Mouse (Mus musculus): ENCODE data around the gene Tex261.

Gene Tex261

DNA sequence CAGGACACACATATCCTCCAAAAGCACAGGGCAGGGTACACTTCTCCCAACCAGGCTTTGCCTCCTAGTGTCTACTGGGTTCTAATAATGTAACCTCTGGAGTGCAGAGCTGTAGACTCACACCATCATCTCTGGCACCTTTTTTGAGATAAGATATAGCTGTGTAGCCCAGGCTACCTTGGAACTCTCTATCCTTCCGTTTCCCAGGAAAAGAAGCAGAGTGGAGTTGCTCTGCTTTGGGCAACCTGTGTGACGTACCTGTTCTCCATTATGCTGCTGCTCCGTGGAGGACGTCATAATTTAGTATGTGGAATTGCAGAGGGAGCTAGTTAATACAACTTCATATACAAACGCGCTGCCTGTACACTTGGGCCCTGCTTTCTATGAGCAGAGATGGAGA is 13.3 kb downstream of the Tex261 start, which contains the start of gene Ankrd53:
TSS of gene Ankrd53 (plus strand) at position 301 of the 400 bp plus-strand sequence.
- no peak for DNase-seq (ENCODE audit: low spot score in 2 of 2)

DNA sequence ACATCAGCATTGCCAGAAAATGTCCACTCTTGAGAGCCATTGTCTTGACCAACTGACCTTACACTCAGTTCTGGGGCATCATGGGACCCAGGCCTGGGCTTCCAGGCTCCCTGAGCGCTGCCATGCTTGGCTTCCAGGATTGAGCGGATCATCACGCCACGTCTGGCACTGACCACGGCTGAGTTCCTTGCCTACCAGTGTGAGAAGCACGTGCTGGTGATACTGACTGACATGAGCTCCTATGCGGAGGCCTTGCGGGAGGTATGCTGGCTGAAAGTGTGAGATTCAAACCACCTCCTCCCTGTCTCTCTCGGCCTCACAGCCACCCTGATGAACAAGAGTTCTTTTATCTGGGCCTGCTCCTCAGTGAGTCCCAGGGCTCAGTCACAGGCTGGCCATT is 19.6 kb downstream of the Tex261 start:
- no peak for DNase-seq (ENCODE audit: low spot score in 2 of 2)

DNA sequence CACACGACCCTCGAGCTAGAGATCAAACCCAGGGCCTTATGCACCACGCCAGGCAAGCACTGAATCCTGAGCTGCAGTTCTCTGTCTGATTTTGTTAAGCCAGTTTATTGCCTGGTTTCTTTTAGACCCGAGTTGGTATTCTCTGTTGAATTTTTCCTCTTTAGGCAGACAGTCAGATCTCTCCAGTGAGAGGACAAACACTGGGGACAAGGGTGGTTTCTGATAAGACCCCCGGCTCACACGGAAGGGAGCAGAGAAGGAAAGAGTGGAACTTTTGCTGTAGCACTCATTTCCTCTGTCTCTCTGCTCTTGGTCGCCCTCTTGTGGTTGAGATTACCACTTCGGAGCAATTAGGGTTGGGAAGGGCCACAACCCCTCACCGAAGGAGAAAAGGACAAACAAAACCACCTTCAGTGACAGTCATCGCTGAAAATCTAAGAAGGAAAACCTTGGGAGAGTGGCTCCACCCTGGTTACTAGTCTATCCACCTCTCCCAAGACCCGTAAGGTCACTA is 25.4 kb downstream of the Tex261 start:
- peak; percentile 43 to 46 for DNase-seq (ENCODE audit: low spot score in 2 of 2)

DNA sequence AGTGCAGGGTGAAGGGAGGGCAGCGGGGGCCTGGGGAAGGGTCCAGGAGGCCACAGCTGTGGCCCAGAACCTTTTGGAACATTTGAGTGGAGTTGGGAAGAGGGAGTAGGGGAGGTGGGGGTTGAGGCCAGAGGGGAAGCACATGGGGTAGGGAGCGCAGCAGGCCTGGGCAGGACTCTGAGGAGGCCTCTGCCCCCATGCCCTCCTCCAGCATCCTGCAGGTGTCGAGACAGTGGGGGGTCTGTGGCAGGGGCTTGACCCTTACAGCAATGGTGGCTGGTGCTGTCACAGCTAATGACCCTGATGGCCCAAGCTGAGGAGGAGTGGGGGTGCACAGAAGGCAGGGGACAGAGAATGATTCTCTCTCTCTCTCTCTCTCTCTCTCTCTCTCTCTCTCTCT is 26.3 kb downstream of the Tex261 start:
- DNase-seq (ENCODE audit: low spot score in 2 of 2): no peak

DNA sequence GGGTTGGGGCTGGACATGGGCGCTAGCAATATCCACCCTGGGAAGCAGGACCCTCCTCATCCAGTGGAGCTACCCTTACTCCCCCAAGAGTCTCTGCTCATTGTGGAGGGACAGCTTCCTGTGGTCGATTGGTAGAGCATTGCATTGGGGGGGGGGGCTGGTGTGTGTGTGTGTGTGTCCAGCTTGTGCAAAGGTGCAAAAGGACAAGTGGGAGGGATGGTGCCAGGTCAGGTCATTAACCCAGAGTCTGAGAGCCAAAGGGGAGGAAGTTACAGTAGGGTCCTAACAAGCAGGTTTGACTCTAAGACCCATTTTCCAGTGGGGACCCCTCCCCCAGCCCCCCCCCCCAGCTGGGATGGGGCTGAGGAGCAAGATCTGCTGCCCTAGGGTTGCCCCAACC is 30.1 kb downstream of the Tex261 start:
- DNase-seq (ENCODE audit: low spot score in 2 of 2): no peak

DNA sequence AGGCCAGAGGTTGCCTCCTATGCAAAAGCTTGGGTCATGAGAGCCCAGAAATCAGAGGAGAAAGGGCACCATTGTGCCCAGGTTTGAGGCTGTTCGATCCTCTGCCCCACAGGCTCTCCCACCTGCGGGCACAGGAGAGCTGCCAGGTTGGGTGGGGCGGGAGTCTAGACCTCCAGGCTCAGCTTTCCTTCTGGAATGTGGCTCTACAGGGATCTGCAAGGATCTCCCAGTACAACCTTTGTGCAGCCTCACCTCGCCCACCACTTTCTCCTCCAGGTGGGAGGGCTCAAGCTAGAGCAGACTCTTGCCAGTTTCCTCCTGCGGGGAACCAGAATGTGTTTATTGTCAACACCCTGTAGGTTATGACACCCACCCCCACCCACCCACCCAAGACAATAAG is 31.1 kb downstream of the Tex261 start:
- DNase-seq (ENCODE audit: low spot score in 2 of 2): no peak

DNA sequence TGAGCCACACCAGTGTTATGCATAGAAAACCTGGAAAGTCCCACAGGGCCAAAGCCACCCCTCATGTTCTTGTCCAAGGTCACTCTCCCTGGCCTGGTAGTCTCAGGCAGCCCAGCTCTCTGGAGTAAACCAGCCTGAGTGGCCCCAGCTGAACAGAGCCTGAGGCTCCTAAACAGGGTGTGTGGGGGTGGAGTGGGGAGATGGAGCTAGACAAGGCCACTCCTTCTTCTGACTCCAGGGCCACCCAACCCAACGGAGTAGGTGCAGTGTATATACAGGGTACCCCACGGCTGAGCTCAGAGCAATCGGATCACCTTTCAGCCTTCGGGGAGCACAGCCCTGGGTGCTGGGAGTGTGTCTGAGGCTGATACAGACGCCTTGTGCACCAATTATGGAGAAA is 31.5 kb downstream of the Tex261 start:
- DNase-seq (ENCODE audit: low spot score in 2 of 2): no peak

DNA sequence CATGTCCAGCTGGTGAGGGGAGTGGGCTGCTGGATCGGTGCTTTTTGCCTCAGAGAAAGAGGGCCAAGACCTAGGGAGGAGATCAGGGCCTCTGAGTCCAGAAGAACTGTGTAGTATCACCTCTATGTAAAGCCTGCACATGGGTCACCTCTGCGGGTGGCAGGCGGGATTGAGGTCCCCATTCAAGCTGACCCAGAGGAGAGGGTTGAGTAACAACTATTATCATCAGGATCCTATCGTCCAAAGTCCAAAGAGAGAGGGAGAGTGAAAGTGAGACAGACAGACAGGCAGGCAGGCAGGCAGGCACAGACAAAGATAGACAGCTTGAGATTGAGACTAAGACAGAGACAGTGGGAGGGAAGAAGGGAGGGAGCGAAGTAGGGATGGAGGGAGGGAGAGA is 32.4 kb downstream of the Tex261 start:
- no peak for DNase-seq (ENCODE audit: low spot score in 2 of 2)

DNA sequence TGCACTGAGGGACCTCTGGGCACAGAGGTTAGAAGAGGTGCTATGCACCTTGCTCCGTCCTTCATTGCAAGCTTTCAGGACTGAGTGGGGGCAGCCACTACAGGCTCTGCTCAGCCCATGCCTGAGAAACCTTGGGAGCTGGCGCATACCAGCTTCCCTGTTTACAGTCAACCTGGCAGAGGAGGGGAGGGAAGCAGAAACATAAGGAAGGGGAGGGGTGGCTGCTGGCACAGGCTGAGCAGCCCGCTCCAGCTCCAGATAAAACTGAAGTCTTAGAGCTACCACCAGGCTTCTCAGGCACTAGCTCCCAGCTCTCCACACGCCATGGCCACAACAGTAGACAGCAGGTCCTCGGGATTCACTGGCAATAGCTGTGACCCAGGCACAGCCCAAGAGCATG is 32.9 kb downstream of the Tex261 start, which contains the start of gene Atp6v1b1:
TSS of gene Atp6v1b1 (plus strand) at position 230 of the 400 bp plus-strand sequence.
- DNase-seq (ENCODE audit: low spot score in 2 of 2): no peak

DNA sequence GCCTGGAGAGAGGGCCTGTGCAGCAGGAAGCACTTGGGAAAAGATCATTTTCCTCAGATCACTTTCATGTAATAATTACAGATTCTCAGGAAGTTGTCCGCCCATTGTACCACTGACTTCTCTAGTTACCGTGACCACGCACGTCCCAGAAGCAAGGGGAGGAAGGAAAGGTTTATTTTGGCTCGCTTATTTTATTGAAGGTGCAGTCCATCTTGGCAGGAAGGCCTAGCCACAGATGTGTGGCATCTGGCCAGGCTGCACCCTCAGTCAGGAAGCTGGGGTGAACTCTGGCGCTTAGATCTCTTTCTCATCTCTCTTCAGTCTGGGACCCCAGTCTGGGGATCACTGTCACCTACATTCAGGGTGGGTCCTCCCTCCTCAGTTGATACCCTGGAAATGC is 37.0 kb downstream of the Tex261 start:
- no peak for DNase-seq (ENCODE audit: low spot score in 2 of 2)

DNA sequence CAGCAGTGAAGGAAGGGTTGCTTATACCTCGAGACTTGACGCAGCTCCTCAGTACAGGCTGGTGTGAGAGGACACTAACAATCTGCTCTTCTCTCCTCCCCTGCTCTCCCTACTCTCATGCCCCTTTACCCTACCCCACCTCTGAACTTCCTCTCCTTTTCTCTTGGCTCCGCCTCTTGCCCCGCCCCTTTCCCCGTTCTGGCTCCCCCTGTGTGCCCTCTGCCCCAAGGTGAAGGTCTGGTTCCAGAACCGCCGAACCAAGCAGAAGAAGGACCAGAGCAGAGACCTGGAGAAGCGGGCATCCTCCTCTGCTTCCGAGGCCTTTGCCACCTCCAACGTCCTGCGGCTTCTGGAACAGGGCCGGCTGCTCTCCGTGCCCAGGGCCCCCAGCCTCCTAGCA is 38.3 kb downstream of the Tex261 start:
- DNase-seq (ENCODE audit: low spot score in 2 of 2): no peak

DNA sequence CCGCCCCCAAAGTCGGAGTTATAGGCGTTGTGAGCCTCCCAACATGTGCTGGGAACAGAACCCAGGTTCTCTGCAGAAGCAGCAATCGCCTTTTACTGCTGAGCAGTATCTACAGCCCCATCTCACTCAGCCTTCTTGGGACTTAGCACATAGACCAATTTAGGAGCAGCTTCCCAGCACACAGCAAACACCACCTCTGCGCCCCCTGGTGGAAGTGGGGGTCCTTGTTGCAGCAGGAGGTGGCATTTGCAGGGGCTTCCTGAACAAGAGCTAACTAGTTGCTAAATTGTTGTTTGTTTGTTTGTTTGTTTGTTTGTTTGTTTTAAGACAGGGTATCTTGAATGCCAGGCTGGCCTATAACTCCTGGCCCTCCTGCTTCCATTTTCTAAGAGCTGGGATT is 44.5 kb downstream of the Tex261 start:
- DNase-seq (ENCODE audit: low spot score in 2 of 2): peak; percentile 55 to 71

DNA sequence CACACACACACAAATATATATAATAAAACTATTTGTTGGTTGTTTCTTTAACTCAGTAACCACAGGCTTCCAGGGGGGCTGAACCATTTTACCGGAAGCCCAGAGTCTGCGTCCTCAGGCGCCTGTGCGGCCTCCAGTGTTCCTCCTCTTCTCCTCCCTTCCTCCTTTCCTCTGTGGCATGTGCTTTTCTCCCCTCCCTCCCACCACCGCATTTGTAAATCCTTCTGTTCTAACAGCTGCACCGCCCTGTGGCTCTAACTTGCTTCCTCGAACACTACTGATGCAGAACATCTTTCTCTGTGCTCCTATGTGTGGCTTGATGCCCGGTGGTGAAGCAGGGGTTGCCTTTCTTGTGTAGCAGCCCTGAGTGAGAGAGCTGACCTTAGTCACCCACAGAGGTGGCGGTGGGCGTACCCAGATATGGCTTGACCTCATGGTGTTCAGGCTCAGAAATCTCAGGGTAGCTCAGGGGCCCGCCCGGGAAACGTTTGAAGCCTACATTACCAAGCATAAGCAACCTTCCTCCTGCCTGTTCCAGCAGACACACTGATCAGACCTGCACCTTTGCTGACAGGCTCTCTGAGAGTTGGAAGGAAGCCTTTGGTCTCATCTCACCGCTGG is 46.2 kb downstream of the Tex261 start:
- DNase-seq (ENCODE audit: low spot score in 2 of 2): no peak

DNA sequence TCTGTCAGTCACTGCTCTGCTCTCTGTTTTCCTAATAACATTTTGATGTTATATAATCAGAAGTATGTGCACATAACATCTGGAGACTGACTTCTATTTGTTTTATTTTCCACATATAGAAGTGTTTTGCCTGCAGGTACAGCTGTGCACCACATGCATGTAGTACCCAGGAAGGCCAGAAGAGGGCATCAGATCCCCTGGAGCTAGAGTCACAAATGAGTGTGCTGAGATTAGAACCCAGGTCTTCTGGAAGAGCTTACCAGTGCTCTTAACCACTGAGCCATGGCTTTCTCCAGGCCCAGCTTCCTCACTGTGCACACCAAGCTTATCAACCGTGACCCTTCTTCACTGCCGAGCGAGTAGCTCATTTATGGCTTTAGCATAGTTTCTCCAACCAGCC is 47.1 kb downstream of the Tex261 start:
- peak in 1 of 2 experiments; percentile 38 for DNase-seq (ENCODE audit: low spot score in 2 of 2)

DNA sequence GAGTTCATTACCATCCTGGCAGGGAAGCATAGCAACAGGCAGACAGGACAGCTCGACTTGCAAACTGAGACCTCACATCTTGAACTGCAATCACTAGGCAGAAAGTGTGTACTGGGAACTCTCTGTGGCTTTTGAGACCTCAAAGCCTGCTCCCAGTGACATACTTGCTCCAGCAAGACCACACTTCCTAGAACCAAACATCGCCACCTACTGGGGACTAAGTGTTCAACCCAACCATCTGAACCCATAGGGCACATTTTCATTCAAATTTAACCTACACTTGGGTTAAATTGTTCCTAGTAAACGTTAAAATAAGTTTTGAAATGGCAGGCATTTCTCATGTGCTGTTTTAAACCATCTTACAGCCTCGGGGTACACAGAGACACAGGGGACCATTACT is 48.4 kb downstream of the Tex261 start:
- DNase-seq (ENCODE audit: low spot score in 2 of 2): no peak

DNA sequence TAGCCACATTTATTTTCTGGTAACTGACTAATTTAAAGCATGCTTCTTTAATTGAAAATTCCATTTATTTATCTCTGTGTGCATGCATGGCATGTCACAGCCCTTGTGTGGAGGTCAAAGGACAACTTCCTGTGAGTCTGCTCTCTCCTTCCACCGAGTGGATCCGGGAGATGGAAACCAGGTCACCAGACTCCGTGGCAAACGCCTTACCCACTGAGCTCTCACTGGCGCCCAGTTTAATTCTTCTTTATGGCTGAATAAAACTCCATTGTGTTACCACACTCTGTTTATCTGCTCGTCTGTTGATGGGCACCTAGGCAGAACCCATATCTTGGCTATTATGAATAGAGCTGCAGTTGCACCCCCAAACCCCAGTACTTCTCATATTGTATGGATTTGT is 53.1 kb downstream of the Tex261 start:
- no peak for DNase-seq (ENCODE audit: low spot score in 2 of 2)

Measured in natural killer cell, adult 2 months (primary cell).